Mouse (Mus musculus): ENCODE data around the gene Fam133b. TPM values are rescaled to one million over a fixed set of nuclear protein-coding genes. Genes with fewer than 3 reads are reported as not detected.
A peak's percentile ranks its signal among the peaks of the same experiment; 100 is the strongest.

The Fam133b gene
- polyA plus RNA-seq, 1 experiment: 51.0 TPM

DNA sequence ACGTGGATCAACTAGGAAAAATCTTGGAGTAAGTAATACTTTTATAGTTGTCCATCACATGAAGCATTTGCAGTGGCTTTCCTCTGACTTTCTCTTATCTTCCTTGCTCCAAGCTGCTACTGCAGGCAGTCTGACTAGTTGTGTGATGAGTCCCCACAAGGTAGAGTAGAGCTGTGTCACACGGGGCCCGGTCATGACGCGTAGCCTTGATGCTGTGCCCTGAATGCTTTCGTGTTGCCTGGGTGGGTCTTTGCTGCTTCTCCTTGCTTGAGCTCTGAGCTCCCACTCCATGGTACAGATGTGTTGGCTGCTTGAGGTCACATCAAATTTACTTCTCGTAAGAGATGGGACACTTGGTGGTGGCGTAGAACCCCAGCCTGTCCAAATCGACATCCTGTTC lies 28.2 kb upstream of the Fam133b start:
- Histone ChIP-seq H3K4me3 (ENCODE audit: low read depth, low read length) (no peak overlapping the region), H3K36me3 (ENCODE audit: control insufficient read depth, insufficient read depth, low read length, poor library complexity, severe bottlenecking) (no peaks in the 10 kb centered on the region), H3K9ac (ENCODE audit: low read depth, poor library complexity, severe bottlenecking) (no peak overlapping the region), H3K27me3 (ENCODE audit: control insufficient read depth, insufficient read depth, low read length, poor library complexity, severe bottlenecking) (no peaks in the 10 kb centered on the region), H3K4me1 (ENCODE audit: control insufficient read depth, insufficient read depth, low read length) (no peaks in the 10 kb centered on the region), H3K9me3 (replicated peaks; ENCODE audit: control insufficient read depth, insufficient read depth, low read length, poor library complexity, severe bottlenecking) (no peaks in the 10 kb centered on the region), H3K27ac (ENCODE audit: insufficient read depth, low read length) (no peak overlapping the region)
- no peak for TF ChIP-seq EP300 (IDR thresholded peaks at IDR 0.05; ENCODE audit: insufficient read depth, low read depth, low read length)
- TF ChIP-seq POLR2A (IDR thresholded peaks at IDR 0.05; ENCODE audit: insufficient read depth, low read length): no peak
- TF ChIP-seq CTCF (IDR thresholded peaks at IDR 0.05; ENCODE audit: low read depth, low read length): no peak

DNA sequence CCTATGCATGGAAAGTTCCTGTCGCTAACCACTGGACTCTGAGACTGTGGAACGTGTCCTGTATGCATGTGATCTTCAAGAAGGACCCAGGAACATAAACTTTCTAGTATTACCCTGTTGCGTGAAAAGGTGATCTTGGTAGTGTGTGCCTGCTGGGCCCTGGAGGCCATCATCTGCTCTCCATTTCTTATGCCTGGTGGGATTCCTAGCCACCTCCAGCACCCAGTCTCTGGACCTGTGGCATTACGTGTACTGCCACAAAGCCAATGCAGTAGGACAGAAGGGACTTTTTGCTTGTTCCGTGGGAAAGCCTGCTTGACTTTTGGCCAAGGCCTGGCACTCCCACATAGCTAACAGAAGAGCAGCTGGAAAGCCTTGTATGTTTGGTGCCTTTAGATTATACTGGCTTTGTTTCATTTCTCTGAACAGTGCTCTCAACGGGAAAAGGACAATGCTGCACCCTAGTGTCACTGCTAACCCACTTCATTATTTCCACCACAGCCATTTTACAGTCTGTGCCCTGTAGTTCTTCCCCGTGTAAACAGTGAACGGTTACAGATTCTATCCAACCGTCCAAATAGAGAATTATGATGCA lies 27.1 kb upstream of the Fam133b start:
- Histone ChIP-seq H3K4me1 (ENCODE audit: control insufficient read depth, insufficient read depth, low read length) (no peaks in the 10 kb centered on the region), H3K4me3 (ENCODE audit: low read depth, low read length) (no peak overlapping the region), H3K9me3 (replicated peaks; ENCODE audit: control insufficient read depth, insufficient read depth, low read length, poor library complexity, severe bottlenecking) (no peaks in the 10 kb centered on the region), H3K27me3 (ENCODE audit: control insufficient read depth, insufficient read depth, low read length, poor library complexity, severe bottlenecking) (no peaks in the 10 kb centered on the region), H3K27ac (ENCODE audit: insufficient read depth, low read length) (no peak overlapping the region), H3K36me3 (ENCODE audit: control insufficient read depth, insufficient read depth, low read length, poor library complexity, severe bottlenecking) (no peaks in the 10 kb centered on the region), H3K9ac (ENCODE audit: low read depth, poor library complexity, severe bottlenecking) (no peak overlapping the region)
- TF ChIP-seq EP300 (IDR thresholded peaks at IDR 0.05; ENCODE audit: insufficient read depth, low read depth, low read length) (no peak), CTCF (IDR thresholded peaks at IDR 0.05; ENCODE audit: low read depth, low read length) (no peak), POLR2A (IDR thresholded peaks at IDR 0.05; ENCODE audit: insufficient read depth, low read length) (no peak)

GRCm38 (mm10) chr5:3520493-3521359 lies 22.9 kb upstream of the Fam133b start:
- H3K4me1 ChIP-seq (ENCODE audit: control insufficient read depth, insufficient read depth, low read length): no peaks in the 10 kb centered on the region

DNA sequence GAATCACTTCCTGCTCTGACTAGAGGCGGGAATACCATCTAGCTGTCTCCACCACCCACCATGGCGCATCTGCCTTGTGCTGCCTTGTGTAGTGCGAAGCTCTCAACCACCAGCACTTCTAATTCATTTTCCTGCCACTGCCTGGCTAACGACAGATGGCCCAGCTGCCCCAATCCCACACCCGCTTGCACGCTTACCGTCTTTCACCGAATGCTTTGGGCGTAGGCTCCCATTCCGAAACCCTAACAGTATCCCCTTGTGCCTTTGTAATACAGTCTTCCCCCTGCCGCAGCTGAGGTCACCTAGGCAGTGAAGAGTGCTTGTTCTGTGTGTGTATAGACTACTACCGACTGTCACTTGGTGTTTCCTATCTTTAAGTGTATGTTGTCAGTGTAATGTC lies 21.9 kb upstream of the Fam133b start:
- no peaks in the 10 kb centered on the region for H3K4me1 ChIP-seq (ENCODE audit: control insufficient read depth, insufficient read depth, low read length)
- no peak overlapping the region for H3K9ac ChIP-seq (ENCODE audit: low read depth, poor library complexity, severe bottlenecking)
- H3K36me3 ChIP-seq (ENCODE audit: control insufficient read depth, insufficient read depth, low read length, poor library complexity, severe bottlenecking): no peaks in the 10 kb centered on the region
- TF ChIP-seq EP300 (IDR thresholded peaks at IDR 0.05; ENCODE audit: insufficient read depth, low read depth, low read length): 0 out of 2 replicates have a peak, but pooled peaks have one; percentile 20
- no peak for TF ChIP-seq POLR2A (IDR thresholded peaks at IDR 0.05; ENCODE audit: insufficient read depth, low read length)
- TF ChIP-seq CTCF (IDR thresholded peaks at IDR 0.05; ENCODE audit: low read depth, low read length): no peak
- no peaks in the 10 kb centered on the region for H3K27me3 ChIP-seq (ENCODE audit: control insufficient read depth, insufficient read depth, low read length, poor library complexity, severe bottlenecking)
- H3K27ac ChIP-seq (ENCODE audit: insufficient read depth, low read length): no peak overlapping the region
- no peaks in the 10 kb centered on the region for H3K9me3 ChIP-seq (replicated peaks; ENCODE audit: control insufficient read depth, insufficient read depth, low read length, poor library complexity, severe bottlenecking)
- no peak overlapping the region for H3K4me3 ChIP-seq (ENCODE audit: low read depth, low read length)

More at GRCm38 (mm10) chr5:3520493-3521359, 22.9 kb upstream of the Fam133b start:
- Histone ChIP-seq H3K9ac (ENCODE audit: low read depth, poor library complexity, severe bottlenecking) (no peak overlapping the region), H3K27ac (ENCODE audit: insufficient read depth, low read length) (no peak overlapping the region), H3K9me3 (replicated peaks; ENCODE audit: control insufficient read depth, insufficient read depth, low read length, poor library complexity, severe bottlenecking) (no peaks in the 10 kb centered on the region), H3K27me3 (ENCODE audit: control insufficient read depth, insufficient read depth, low read length, poor library complexity, severe bottlenecking) (no peaks in the 10 kb centered on the region), H3K4me3 (ENCODE audit: low read depth, low read length) (no peak overlapping the region), H3K36me3 (ENCODE audit: control insufficient read depth, insufficient read depth, low read length, poor library complexity, severe bottlenecking) (no peaks in the 10 kb centered on the region)
- TF ChIP-seq EP300 (IDR thresholded peaks at IDR 0.05; ENCODE audit: insufficient read depth, low read depth, low read length): no peak
- TF ChIP-seq POLR2A (IDR thresholded peaks at IDR 0.05; ENCODE audit: insufficient read depth, low read length): no peak
- TF ChIP-seq CTCF (IDR thresholded peaks at IDR 0.05; ENCODE audit: low read depth, low read length): no peak

DNA sequence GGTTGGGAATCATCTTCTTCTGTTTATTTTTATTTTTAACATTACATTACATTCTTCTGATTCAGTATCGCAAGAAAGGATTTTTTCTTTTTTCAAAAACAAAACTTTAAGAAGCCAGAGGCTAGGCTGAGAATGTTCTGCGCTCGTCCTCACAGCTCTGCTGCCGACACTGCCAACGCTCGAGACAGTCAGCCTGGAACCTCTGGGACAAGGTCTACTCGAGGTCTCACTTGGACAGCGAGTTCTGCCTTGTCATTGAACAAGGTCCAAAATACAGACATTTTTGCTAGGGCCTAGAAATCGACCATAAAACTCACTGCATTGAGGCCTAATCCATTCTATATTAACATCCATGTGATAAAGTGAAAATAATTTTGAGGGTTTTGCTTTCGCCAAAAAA lies 20.8 kb upstream of the Fam133b start:
- H3K9ac ChIP-seq (ENCODE audit: low read depth, poor library complexity, severe bottlenecking): no peak overlapping the region
- no peak overlapping the region for H3K27ac ChIP-seq (ENCODE audit: insufficient read depth, low read length)
- H3K27me3 ChIP-seq (ENCODE audit: control insufficient read depth, insufficient read depth, low read length, poor library complexity, severe bottlenecking): no peaks in the 10 kb centered on the region
- no peaks in the 10 kb centered on the region for H3K4me1 ChIP-seq (ENCODE audit: control insufficient read depth, insufficient read depth, low read length)
- H3K4me3 ChIP-seq (ENCODE audit: low read depth, low read length): no peak overlapping the region
- no peaks in the 10 kb centered on the region for H3K9me3 ChIP-seq (replicated peaks; ENCODE audit: control insufficient read depth, insufficient read depth, low read length, poor library complexity, severe bottlenecking)
- no peaks in the 10 kb centered on the region for H3K36me3 ChIP-seq (ENCODE audit: control insufficient read depth, insufficient read depth, low read length, poor library complexity, severe bottlenecking)
- no peak for TF ChIP-seq EP300 (IDR thresholded peaks at IDR 0.05; ENCODE audit: insufficient read depth, low read depth, low read length)
- no peak for TF ChIP-seq CTCF (IDR thresholded peaks at IDR 0.05; ENCODE audit: low read depth, low read length)
- TF ChIP-seq POLR2A (IDR thresholded peaks at IDR 0.05; ENCODE audit: insufficient read depth, low read length): no peak

All from ES-Bruce4 (cell line).